Mouse (Mus musculus) liver, embryonic 14.5 days (tissue): ENCODE measurements around the gene Rsc1a1. TPM values are rescaled to one million over a fixed set of nuclear protein-coding genes. Genes with fewer than 3 reads are reported as not detected.
A peak's percentile ranks its signal among the peaks of the same experiment; 100 is the strongest.

Experiments
- ATAC-seq: fragments of 200-750 bp; cut with Nextera tagmentation; 2 replicates; pipeline ENCODE4 v1.8.0; 2017; ENCODE audit warnings: moderate number of reproducible peaks, mild to moderate bottlenecking, moderate library complexity; ENCODE audit not compliant: insufficient read depth
- DNase-seq, 3 experiments: peaks; one replicate each; pipeline ENCODE4 v3.0.0-alpha.2; 2012 to 2013; ENCODE audit warnings: low read depth in 3 of 3, low spot score in 3 of 3
- H3K27ac ChIP-seq: fragments of 300-500 bp; sonication (generic); 2 replicates; pipeline ENCODE4 v1.5.1; 2014; ENCODE audit warnings: moderate library complexity, mild to moderate bottlenecking, control low read depth, inconsistent platforms
- H3K27me3 ChIP-seq: fragments of 300-500 bp; sonication (generic); 2 replicates; pipeline ENCODE4 v1.6.1; 2014; ENCODE audit warnings: mild to moderate bottlenecking, low read length, moderate library complexity; ENCODE audit not compliant: control insufficient read depth, insufficient read depth
- H3K36me3 ChIP-seq: fragments of 300-500 bp; sonication (generic); replicated peaks from 2 replicates; pipeline ENCODE4 v1.6.1; 2014; ENCODE audit warnings: low read depth; ENCODE audit not compliant: control insufficient read depth, insufficient read depth
- H3K4me1 ChIP-seq, 2 experiments: fragments of 200-500 bp in 1 of 2; fragments of 300-500 bp in 1 of 2; sonication (generic) in 1 of 2; replicated peaks; 2 replicates each; pipeline ENCODE4 v1.6.1; 2012 to 2014; ENCODE audit warnings: antibody characterized with exemption in 1 of 2, inconsistent platforms in 1 of 2, low read length in 1 of 2; ENCODE audit not compliant: control insufficient read depth in 2 of 2, insufficient read depth in 2 of 2
- H3K4me2 ChIP-seq: fragments of 300-500 bp; sonication (generic); 2 replicates; pipeline ENCODE4 v1.6.1; 2014; ENCODE audit warnings: low read depth, mild to moderate bottlenecking, control low read depth, moderate library complexity
- H3K4me3 ChIP-seq, 2 experiments: fragments of 200-500 bp in 1 of 2; fragments of 300-500 bp in 1 of 2; sonication (generic) in 1 of 2; 2 replicates each; pipeline ENCODE4 v1.5.1; 2012 to 2014; ENCODE audit warnings: low read depth in 2 of 2, low read length in 2 of 2, mild to moderate bottlenecking in 2 of 2, control low read depth in 1 of 2, inconsistent platforms in 1 of 2, moderate library complexity in 1 of 2; ENCODE audit not compliant: insufficient read depth in 1 of 2
- H3K9ac ChIP-seq: fragments of 300-500 bp; sonication (generic); replicated peaks from 2 replicates; pipeline ENCODE4 v1.6.1; 2014; ENCODE audit warnings: mild to moderate bottlenecking, control low read depth, moderate library complexity
- H3K9me3 ChIP-seq: fragments of 300-500 bp; sonication (generic); 2 replicates; pipeline ENCODE4 v1.6.1; 2016; ENCODE audit warnings: low read length, mixed read lengths; ENCODE audit not compliant: control insufficient read depth
- CTCF ChIP-seq: IDR thresholded peaks from 2 replicates; pipeline ENCODE4 v1.5.1; 2016; ENCODE audit warnings: antibody characterized with exemption, low read depth, control low read depth
- EP300 ChIP-seq: IDR thresholded peaks from 2 replicates; pipeline ENCODE4 v1.6.1; 2016; ENCODE audit warnings: antibody characterized with exemption, low read depth
- WGBS: fragments of 180-500 bp; shearing (Covaris S2); extraction: QIAGEN DNeasy Blood & Tissue Kit; methylation state at CpG from one replicate; pipeline ENCODE4 v1.1.7; 2014; ENCODE audit not compliant: insufficient replicate concordance; 5-methylcytosine and 5-hydroxymethylcytosine counted together
- polyA plus RNA-seq, 2 experiments: library from polyadenylated mRNA; depleted of rRNA in 1 of 2; stranded (reverse) in 1 of 2; unstranded in 1 of 2; fragments of >200 nt; fragmentation: Nextera tagmentation in 1 of 2; extraction: Ambion mirVana in 1 of 2; gene quantifications; 2 replicates each; pipeline versions ENCODE4 v1.2.1 to v1.2.3; 2012 to 2014

Rsc1a1 gene
- polyA plus RNA-seq, 2 experiments: 2.1 to 3.9 TPM

- Histone ChIP-seq H3K9ac (peak within 1 kb of the TSS; percentile 81), H3K36me3 (peaks cover 13% of the 10 kb centered on the region), H3K27me3 (no peaks in the 10 kb centered on the region), H3K9me3 (no peaks in the 10 kb centered on the region), H3K27ac (peak within 1 kb of the TSS; percentile 91), H3K4me3 (peak within 1 kb of the TSS; percentile 85 to 96), H3K4me1 (peaks cover 33 to 42% of the 10 kb centered on the region in 2 experiments), H3K4me2 (peak within 1 kb of the TSS; percentile 95)
- peak; percentile 84 to 86 (median 86) for DNase-seq
- TF ChIP-seq EP300 (no peak), CTCF (no peak; the same call in 1 of the 2 replicates)
- under 1% methylated on average over 104 of the region's 105 CpGs for WGBS
- ATAC-seq: peak; percentile 89
These were observed 37.6 kb upstream of the Rsc1a1 start, which contains the start of gene Ddi2 for GRCm38 (mm10) chr4:141722731-141723672. Gene Ddi2, minus strand, starts transcription at chr4:141723419.

GRCm38 (mm10) chr4:141721961-141722360 lies 36.6 kb upstream of the Rsc1a1 start:
- ATAC-seq: no peak
- 34% methylated on average over 6 of the region's 6 CpGs for WGBS
- no peak for DNase-seq
- H3K4me3 ChIP-seq: peak overlapping the region; percentile 85 to 96
- H3K36me3 ChIP-seq: peaks cover 18% of the 10 kb centered on the region
- peak overlapping the region; percentile 95 for H3K4me2 ChIP-seq
- peak overlapping the region; percentile 81 for H3K9ac ChIP-seq
- H3K27me3 ChIP-seq: no peaks in the 10 kb centered on the region
- no peak for TF ChIP-seq CTCF
- no peak for TF ChIP-seq EP300
- no peaks in the 10 kb centered on the region for H3K9me3 ChIP-seq
- H3K27ac ChIP-seq: peak overlapping the region; percentile 32
- H3K4me1 ChIP-seq: peaks cover 33 to 43% of the 10 kb centered on the region in 2 experiments

GRCm38 (mm10) chr4:141720761-141721523 lies 35.5 kb upstream of the Rsc1a1 start:
- ATAC-seq (no peak), DNase-seq (no peak)
- H3K4me3 ChIP-seq: peak overlapping the region in 1 of 2 experiments; percentile 96; a peak in 2 of 4 replicates
- no peaks in the 10 kb centered on the region for H3K27me3 ChIP-seq
- H3K27ac ChIP-seq: peak overlapping the region; percentile 32
- H3K4me2 ChIP-seq: peak overlapping the region; percentile 95
- H3K4me1 ChIP-seq: peaks cover 32 to 42% of the 10 kb centered on the region in 2 experiments
- peaks cover 23% of the 10 kb centered on the region for H3K36me3 ChIP-seq
- peak overlapping the region; percentile 81 for H3K9ac ChIP-seq
- 68% methylated on average over 6 of the region's 6 CpGs for WGBS
- TF ChIP-seq EP300: no peak
- TF ChIP-seq CTCF: no peak
- no peaks in the 10 kb centered on the region for H3K9me3 ChIP-seq

GRCm38 (mm10) chr4:141719304-141719703 lies 33.9 kb upstream of the Rsc1a1 start:
- Histone ChIP-seq H3K27me3 (no peaks in the 10 kb centered on the region), H3K4me1 (peaks cover 18 to 28% of the 10 kb centered on the region in 2 experiments), H3K9ac (no peak overlapping the region), H3K4me2 (no peak overlapping the region), H3K9me3 (no peaks in the 10 kb centered on the region), H3K27ac (no peak overlapping the region), H3K4me3 (no peak overlapping the region), H3K36me3 (peaks cover 23% of the 10 kb centered on the region)
- DNase-seq: no peak
- TF ChIP-seq CTCF (no peak), EP300 (no peak)
- ATAC-seq: no peak
- 76% methylated on average over 1 of the region's 1 CpGs for WGBS
